Mouse (Mus musculus) liver, postnatal 0 days (tissue): ENCODE results near the gene Pak3. TPM values are rescaled to one million over a fixed set of nuclear protein-coding genes. Genes with fewer than 3 reads are reported as not detected.
A peak's percentile ranks its signal among the peaks of the same experiment; 100 is the strongest.

Experiments used
- ATAC-seq: fragments of 200-750 bp; cut with Nextera tagmentation; 2 replicates; pipeline ENCODE4 v1.8.0; 2017; ENCODE audit warnings: mild to moderate bottlenecking, moderate library complexity
- DNase-seq: peaks from one replicate; pipeline ENCODE4 v3.0.0-alpha.2; 2016
- H3K27ac ChIP-seq: fragments of 300-500 bp; sonication (generic); 2 replicates; pipeline ENCODE4 v1.5.1; 2014; ENCODE audit warnings: antibody characterized with exemption, moderate library complexity, mild to moderate bottlenecking, low read depth
- H3K27me3 ChIP-seq: fragments of 300-500 bp; sonication (generic); 2 replicates; pipeline ENCODE4 v1.6.1; 2014; ENCODE audit warnings: low read length, control low read depth, mixed read lengths; ENCODE audit not compliant: insufficient read depth
- H3K36me3 ChIP-seq: fragments of 300-500 bp; sonication (generic); replicated peaks from 2 replicates; pipeline ENCODE4 v1.6.1; 2014; ENCODE audit warnings: mild to moderate bottlenecking, control low read depth, low read length, moderate library complexity, mixed read lengths; ENCODE audit not compliant: insufficient read depth
- H3K4me1 ChIP-seq: fragments of 300-500 bp; sonication (generic); 2 replicates; pipeline ENCODE4 v1.6.1; 2014; ENCODE audit warnings: antibody characterized with exemption, mild to moderate bottlenecking, control low read depth; ENCODE audit not compliant: insufficient read depth
- H3K4me2 ChIP-seq: fragments of 300-500 bp; sonication (generic); 2 replicates; pipeline ENCODE4 v1.6.1; 2014; ENCODE audit warnings: low read depth, mild to moderate bottlenecking, low read length, moderate library complexity, mixed read lengths
- H3K4me3 ChIP-seq: fragments of 300-500 bp; sonication (generic); 2 replicates; pipeline ENCODE4 v1.5.1; 2014; ENCODE audit warnings: low read depth, low read length
- H3K9ac ChIP-seq: fragments of 300-500 bp; sonication (generic); replicated peaks from 2 replicates; pipeline ENCODE4 v1.6.1; 2014; ENCODE audit warnings: mild to moderate bottlenecking, moderate library complexity
- H3K9me3 ChIP-seq: fragments of 300-500 bp; sonication (generic); 2 replicates; pipeline ENCODE4 v1.6.1; 2016; ENCODE audit warnings: mild to moderate bottlenecking, control low read depth, low read length, mixed read lengths
- CTCF ChIP-seq: sonication (generic); IDR thresholded peaks from 2 replicates; pipeline ENCODE4 v1.5.1; 2016; ENCODE audit warnings: antibody characterized with exemption, low read depth
- EP300 ChIP-seq: IDR thresholded peaks from 2 replicates; pipeline ENCODE4 v1.6.1; 2016; ENCODE audit warnings: antibody characterized with exemption, low read depth, mild to moderate bottlenecking
- WGBS: fragments of 180-500 bp; shearing (Covaris S2); extraction: QIAGEN DNeasy Blood & Tissue Kit; methylation state at CpG from one replicate; pipeline ENCODE4 v1.1.7; 2014; ENCODE audit not compliant: insufficient replicate concordance; 5-methylcytosine and 5-hydroxymethylcytosine counted together
- polyA plus RNA-seq: library from polyadenylated mRNA; unstranded; fragments of >200 nt; fragmentation: Nextera tagmentation; extraction: Ambion mirVana; gene quantifications from 2 replicates; pipeline ENCODE4 v1.2.1, GENCODE M21; 2015

Pak3 gene
- polyA plus RNA-seq, 1 experiment from 2014 or later, result 0.06 TPM

DNA sequence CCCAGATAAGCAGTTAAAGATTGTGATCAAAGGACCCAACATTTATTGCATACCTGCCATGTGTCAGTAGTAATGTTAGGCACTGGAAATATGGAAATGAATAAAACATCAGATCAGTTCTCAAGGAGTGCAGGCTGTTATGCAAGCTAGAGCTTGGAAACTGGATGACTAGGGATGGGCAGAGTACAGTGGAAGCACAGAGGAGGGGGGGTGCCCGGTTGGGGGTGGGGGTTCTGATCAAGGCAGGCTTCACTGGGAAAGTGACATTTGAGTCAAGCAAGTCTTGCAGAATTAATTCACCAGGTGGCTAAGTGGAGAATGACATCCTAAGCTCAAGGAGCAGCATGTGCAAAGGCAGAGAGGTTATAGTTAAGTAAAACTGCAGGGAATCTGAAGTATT is 1.8 kb downstream of the Pak3 start:
- no peak overlapping the region for H3K4me3 ChIP-seq
- H3K4me2 ChIP-seq, result no peak overlapping the region
- no peak for ATAC-seq
- H3K9me3 ChIP-seq, result no peaks in the 10 kb centered on the region
- H3K27me3 ChIP-seq, result peaks cover 7% of the 10 kb centered on the region; the same call in 1 of the 2 replicates
- no peak overlapping the region for H3K9ac ChIP-seq
- 46% methylated on average over 1 of the region's 1 CpGs for WGBS
- TF ChIP-seq EP300, result no peak
- no peak for TF ChIP-seq CTCF
- no peaks in the 10 kb centered on the region for H3K36me3 ChIP-seq
- no peak overlapping the region for H3K27ac ChIP-seq
- no peaks in the 10 kb centered on the region for H3K4me1 ChIP-seq
- DNase-seq, result no peak

DNA sequence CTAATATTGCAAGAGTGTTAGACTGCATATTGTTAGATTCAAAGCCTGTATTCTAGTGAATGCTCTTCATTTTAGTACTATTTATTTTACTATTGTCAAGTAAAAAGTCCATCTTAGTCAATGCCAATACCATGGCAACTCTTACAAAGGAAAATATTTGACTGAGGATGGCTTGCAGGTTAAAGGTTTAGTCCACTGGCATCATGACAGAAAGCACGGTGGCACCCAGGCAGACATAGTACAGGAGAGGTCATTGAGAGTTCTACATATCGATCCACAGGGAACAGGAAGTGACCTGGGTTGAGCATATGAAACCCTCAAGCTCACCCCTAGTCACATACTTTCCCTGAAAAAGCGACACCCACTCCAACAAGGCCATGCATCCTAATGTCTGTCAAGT is 13.9 kb downstream of the Pak3 start:
- no peaks in the 10 kb centered on the region for H3K4me1 ChIP-seq
- no peak overlapping the region for H3K27ac ChIP-seq
- TF ChIP-seq CTCF (no peak), EP300 (no peak)
- no peaks in the 10 kb centered on the region for H3K36me3 ChIP-seq
- ATAC-seq (peak; percentile 36; the same call in 1 of the 2 replicates), DNase-seq (no peak)
- H3K4me3 ChIP-seq, result no peak overlapping the region
- no peak overlapping the region for H3K9ac ChIP-seq
- H3K4me2 ChIP-seq, result no peak overlapping the region
- 70% methylated on average over 3 of the region's 3 CpGs for WGBS
- H3K27me3 ChIP-seq, result peaks cover 11% of the 10 kb centered on the region; the same call in 1 of the 2 replicates
- H3K9me3 ChIP-seq, result no peaks in the 10 kb centered on the region

DNA sequence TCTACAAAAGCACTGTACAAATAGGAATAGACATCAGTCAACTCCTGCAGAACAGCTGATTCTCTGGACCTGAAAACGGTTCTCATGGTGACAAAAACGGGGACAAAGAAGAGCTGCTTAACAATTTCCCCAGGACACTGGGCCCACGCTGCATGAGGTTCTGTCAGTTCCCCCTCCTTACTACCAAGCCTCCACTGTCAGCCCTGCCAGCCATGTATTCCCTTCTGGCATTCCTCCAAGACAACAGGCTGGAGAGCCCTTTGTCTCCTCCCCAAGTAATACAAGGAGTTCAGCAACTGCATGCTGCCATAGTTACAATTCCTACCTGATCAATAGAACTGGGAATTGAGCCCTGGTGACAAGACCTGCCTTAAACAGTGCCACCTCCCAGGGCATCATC is 15.2 kb downstream of the Pak3 start:
- Histone ChIP-seq H3K4me1 (no peaks in the 10 kb centered on the region), H3K27ac (no peak overlapping the region), H3K36me3 (no peaks in the 10 kb centered on the region), H3K9ac (no peak overlapping the region), H3K4me3 (no peak overlapping the region), H3K27me3 (peaks cover 11% of the 10 kb centered on the region; the same call in 1 of the 2 replicates), H3K9me3 (no peaks in the 10 kb centered on the region), H3K4me2 (no peak overlapping the region)
- WGBS, result 60% methylated on average over 3 of the region's 3 CpGs
- ATAC-seq, result no peak
- DNase-seq, result no peak
- TF ChIP-seq EP300, result no peak
- no peak for TF ChIP-seq CTCF

DNA sequence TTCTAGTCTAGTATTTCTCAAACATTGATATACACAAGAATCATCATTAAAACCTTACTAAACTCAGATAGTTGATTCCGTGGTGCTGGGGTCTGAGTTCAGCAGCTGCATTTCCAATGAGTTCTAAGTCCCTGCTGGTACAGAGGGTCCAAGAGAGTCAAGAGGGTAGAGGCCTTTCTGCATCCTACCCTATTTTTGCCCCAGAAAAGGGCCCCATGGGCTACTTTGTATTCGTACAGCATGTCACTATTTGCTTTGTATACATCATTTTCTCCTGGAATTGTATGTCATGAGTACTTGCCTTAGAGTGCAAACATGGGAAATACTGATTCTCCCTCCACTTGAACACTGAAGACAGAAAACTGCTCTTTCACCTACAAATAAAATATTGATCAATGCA is 24.4 kb downstream of the Pak3 start:
- Histone ChIP-seq H3K27ac (no peak overlapping the region), H3K4me2 (no peak overlapping the region), H3K36me3 (no peaks in the 10 kb centered on the region), H3K4me3 (no peak overlapping the region), H3K9me3 (no peaks in the 10 kb centered on the region), H3K27me3 (no peaks in the 10 kb centered on the region), H3K4me1 (no peaks in the 10 kb centered on the region), H3K9ac (no peak overlapping the region)
- DNase-seq (no peak), ATAC-seq (no peak)
- 69% methylated on average over 2 of the region's 2 CpGs for WGBS
- no peak for TF ChIP-seq CTCF
- no peak for TF ChIP-seq EP300

DNA sequence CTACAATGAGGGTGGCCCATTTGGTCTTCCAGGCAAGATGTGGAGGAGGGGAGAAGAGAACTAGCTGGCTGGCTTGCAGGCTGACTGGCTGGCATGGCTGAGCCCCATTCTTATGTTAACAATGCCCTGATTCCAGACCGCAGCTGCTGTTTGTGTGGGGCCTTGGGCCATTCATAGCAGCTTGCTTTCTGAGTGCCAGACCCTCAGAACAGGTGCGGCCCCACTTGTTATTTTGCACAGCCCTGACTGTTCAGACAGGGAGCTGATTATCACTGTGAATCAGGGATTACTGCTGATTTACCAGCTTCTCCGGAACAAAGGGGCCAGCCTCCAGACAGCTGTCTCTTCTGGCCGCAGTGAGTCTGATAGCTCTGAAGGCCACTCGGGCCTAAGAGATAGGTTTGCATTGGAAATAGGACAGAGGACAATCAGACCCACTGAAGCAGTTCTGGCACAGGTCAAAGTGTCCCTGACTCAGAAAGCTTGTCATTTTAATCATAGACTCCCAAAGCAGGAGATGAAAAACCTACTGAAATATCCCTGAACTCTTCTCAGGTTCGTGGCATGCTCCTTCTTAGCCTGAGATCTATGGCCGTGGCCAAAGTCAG is 24.9 kb downstream of the Pak3 start:
- Histone ChIP-seq H3K4me2 (no peak overlapping the region), H3K9me3 (no peaks in the 10 kb centered on the region), H3K4me1 (no peaks in the 10 kb centered on the region), H3K36me3 (no peaks in the 10 kb centered on the region), H3K27ac (no peak overlapping the region), H3K27me3 (no peaks in the 10 kb centered on the region), H3K9ac (no peak overlapping the region), H3K4me3 (no peak overlapping the region)
- WGBS, result 52% methylated on average over 7 of the region's 7 CpGs
- no peak for ATAC-seq
- DNase-seq, result no peak
- TF ChIP-seq EP300 (no peak), CTCF (no peak)

DNA sequence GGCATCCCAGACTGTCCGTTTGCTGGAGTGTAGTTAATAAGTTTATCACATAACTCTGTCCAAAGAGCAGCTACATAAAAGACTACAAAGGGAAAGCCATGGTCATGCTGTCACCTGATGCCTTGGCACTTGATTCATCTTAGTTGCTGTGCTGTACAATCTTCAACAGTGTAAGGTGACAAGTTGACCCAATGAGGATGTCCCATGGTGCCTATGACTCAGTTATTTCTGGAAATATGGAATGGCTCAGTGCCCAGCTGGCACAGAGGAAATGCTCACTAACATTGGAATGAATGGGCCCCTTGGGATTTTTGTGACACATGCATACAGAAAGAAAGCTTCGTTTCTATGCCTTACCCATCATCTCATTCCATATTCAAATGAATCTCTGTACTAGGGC is 55.3 kb downstream of the Pak3 start:
- Histone ChIP-seq H3K4me1 (no peaks in the 10 kb centered on the region), H3K27me3 (no peaks in the 10 kb centered on the region), H3K27ac (no peak overlapping the region), H3K9me3 (no peaks in the 10 kb centered on the region), H3K4me2 (no peak overlapping the region), H3K36me3 (no peaks in the 10 kb centered on the region), H3K4me3 (no peak overlapping the region), H3K9ac (no peak overlapping the region)
- WGBS, result 51% methylated on average over 2 of the region's 2 CpGs
- ATAC-seq, result no peak
- TF ChIP-seq EP300, result no peak
- TF ChIP-seq CTCF, result no peak
- DNase-seq, result no peak
